Mouse (Mus musculus): ENCODE results near the gene Mef2a.
A peak's percentile ranks its signal among the peaks of the same experiment; 100 is the strongest.

The Mef2a gene

DNA sequence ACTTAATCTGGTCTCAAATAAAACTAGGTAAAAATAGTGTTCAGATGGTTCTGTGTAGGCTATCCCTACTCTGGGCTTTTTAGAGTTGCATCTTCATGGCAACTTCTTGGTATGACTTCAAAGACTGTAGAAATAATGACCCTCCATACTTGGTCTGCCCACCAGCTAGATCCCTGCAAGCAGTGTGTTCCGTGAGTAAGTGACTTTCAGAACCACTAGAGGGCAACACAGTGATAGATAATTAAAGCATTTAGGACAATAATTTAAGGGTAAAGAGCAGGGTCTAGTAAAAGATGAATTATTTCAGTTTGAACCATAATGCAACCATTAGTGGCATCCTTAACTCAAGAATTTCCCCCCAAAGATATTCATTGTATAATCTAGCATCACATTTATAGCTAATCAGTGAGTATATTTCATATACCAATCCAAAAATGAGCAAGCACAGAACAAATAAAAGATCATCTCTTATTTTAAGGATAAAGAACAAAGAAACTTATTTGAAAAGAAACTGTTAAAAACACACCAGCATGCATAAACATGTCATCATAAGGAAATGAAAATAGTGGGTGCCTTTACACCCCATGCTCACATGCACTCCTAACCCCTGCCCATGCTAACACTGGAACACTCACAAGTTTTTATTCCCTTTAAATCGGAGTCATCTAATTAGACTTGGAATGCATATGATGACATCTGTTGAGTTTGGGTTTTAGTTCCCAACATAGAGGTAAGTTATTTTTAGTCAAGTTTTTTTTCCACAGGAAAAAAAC, 129.4 kb downstream of the Mef2a start:
- DNase-seq = peak; percentile 78

DNA sequence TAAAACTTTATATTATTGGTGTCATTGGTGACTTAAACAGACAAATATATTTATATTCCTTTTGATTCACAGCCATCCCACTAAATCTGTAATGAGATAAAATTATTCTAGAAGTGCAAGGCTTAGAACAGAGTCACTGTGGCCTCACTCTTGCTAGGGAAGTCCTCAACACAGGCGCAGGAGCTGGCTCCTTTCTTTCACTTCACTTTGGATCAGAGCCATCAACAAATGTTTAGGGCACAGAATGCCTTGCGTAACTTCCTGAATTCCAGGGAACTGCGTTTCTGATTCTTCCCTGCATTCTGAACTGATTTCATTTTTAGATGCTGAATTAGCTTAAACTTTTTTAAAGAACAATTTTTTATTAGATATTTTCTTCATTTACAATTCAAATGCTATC, 130.7 kb downstream of the Mef2a start:
- DNase-seq = no peak

GRCm38 (mm10) chr7:67237752-67238151, 134.9 kb downstream of the Mef2a start:
- no peak for DNase-seq

DNA sequence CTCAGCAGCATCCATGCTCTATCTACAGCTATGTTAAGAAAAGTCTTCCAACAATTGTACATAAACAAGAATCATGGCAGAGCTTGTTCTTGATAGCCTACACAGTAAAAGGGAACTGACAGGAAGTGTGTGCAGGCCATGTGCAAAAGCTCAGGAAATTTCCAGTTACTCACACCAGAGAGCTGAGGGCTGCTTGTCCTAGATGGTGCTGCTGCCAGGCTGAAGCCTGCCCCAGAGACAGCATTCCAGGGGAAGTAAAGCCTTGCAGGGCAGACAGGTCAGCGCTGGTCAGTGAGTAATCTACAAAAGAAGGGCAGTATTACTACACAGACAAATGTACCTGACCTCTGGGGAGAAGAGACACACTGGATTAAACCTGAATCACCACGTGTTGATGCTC, 136.3 kb downstream of the Mef2a start:
- no peak for DNase-seq

DNA sequence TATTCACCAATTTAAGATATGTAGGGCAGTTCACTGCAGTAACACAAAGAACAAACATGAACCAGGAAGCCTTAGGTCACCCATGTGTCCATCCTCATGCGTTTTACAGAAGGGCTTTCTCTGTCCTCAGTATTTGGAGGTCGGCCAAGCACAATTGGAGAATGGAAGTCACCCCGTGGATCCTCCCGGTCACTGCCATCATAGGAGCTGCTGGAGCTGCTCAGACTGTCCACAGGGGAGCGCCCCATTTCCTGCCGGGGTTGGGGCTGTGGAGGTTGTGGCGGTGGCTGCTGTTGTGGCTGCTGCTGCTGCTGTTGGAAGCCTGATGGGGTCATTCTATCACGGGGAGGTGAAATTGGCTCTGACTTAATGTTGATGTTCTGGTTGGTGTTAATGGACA, 137.9 kb downstream of the Mef2a start:
- DNase-seq = peak; percentile 48

DNA sequence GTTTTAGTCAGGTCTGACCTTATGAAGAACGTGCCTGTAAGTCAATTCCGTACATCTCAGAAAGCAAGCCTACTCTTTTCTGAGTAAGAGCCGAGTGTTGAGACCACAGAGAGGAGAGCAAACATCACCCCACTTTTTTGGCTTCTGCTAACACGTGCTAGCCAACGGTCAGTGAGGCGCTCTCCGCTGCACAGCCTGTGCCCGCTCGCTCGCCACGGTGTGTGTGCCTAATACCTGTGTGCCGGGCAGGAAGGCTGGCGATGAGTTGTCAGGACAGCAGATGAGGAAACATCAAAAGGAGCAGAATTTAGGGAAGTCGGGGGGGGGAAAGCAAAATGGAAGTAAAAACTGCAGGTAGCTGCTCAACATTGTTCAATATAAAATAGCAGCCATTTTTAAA, 140.2 kb downstream of the Mef2a start:
- DNase-seq = no peak

DNA sequence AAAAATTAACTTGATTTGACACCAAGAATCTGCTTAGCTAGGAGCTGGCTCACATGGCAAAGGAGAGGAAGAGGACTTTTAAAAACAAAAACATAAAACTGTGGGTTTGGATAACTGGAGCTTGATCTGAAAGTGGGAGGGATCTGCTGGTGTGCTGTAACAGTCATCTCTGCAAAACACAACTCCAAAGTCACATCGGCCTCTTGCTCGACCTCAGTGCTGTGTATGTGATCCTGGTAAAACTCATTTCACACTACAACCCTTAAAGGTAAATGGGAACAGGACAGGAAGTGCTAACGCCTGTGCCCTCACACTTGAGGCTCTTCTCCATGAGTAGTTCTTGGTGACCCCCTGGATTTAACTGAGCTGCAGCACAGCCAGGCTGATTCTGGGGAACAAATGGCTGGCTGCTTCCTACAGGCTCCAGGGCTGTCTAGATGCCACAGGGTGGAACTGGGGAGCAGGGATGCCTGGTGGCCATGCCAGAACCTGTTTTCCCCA, 142.0 kb downstream of the Mef2a start:
- DNase-seq = no peak

GRCm38 (mm10) chr7:67230221-67230620, 142.4 kb downstream of the Mef2a start:
- no peak for DNase-seq

DNA sequence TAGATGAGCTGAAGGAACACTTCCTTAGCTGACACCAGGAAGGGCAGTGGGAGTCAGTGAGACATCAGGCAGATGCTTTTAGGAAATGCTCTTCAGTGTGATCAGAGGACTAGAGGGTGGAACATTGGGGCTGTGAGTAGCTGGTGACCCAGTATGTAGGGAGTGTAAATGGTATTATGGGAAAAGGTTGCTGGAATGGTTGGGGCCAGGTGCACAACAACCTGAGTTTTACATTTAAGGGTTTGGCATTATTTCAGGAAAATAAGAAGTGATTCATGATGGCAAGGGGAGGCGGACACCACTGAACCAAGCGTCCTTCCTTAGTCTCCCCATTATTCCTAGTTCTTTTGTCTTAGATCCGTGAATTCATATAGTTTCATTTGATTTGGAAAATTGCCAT, 143.0 kb downstream of the Mef2a start:
- DNase-seq = no peak

GRCm38 (mm10) chr7:67228891-67229602, 143.6 kb downstream of the Mef2a start:
- peak; percentile 53 for DNase-seq

DNA sequence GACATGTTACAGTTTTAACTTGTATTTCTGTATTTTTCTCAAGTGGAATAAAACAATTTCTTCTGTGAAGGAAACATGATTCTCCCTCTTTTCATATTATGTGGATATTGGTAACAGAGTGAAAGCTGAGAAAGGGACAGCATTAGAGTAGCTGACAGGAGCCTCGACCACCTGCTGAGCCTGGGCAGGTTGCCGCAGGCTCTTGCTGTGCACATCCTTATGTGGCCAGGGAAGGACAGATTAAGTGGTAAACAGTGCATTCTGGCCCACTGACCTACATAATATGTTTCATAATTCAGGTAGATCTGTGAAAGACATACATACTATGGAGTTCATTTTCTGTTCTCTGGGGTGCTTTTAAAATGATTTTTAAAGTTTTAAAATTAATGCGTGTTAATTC, 144.3 kb downstream of the Mef2a start:
- peak; percentile 92 for DNase-seq

- DNase-seq = no peak
Measured at GRCm38 (mm10) chr7:67227538-67227937, 145.1 kb downstream of the Mef2a start.

DNA sequence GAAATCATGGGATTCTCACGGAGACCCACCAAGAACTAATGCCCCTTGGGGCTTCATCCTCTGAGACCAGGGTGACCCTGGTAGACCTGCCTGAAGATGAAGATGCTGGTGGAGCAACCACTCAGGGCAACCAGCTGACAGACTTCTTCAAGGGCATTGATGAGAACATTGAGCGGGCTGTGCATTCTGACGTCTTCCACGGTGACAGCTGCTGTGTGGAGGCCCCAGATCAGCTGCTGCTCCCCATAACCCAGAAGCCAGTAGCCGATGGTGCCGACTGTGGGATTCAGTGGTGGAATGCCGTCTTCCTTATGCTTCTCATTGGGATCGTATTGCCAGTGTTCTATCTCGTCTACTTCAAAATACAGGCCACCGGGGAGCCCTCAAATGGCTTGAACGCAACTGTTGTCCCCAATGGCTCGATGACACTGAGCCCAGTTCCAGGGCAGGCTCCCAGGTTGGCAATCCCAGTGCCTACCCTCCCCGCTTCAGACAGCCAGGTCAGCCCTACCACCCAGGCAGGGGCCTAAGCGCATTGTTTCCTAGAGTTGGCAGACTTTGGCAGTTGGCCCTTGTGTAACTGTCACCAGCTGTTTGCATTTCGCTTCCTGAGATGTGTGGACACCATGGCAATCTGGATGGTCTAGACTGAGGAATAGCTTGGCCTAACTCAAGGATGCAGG, 146.6 kb downstream of the Mef2a start:
- no peak for DNase-seq

DNA sequence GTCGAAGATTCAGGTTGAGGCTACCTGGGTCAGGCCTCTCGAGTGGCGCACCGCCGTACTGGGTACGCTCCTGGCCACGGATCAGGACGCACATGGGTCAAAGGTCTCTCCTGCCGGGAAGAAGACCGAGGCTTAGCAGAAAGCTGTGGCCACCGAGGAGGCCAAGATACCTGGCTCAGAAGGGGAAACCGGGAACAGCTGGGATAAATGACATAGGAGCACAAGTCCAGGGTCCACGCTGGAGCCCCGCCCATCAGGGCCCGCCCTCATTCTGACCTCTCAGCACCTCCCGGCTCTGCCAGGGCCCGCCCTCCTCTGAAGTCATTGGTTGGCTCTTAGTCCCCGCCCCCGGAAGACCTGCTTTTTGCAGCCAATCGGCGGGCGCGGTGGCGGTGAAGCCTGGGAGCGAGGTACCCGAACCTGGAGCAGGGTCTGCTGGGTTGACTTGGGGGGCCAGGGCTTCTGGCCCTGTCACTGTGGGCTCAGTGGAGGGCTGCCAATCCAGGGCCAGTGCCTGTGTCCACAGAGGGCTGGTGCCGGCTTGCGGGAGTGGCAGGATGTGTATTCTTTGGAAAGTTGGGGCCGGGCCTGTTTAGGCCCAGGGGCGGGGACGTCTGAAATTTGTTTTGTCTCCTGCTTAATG, 150.3 kb downstream of the Mef2a start, which contains the start of gene Lysmd4:
Gene Lysmd4 (plus strand): TSS at position 325 of the 643 bp plus-strand sequence.
- peak; percentile 97 for DNase-seq

DNA sequence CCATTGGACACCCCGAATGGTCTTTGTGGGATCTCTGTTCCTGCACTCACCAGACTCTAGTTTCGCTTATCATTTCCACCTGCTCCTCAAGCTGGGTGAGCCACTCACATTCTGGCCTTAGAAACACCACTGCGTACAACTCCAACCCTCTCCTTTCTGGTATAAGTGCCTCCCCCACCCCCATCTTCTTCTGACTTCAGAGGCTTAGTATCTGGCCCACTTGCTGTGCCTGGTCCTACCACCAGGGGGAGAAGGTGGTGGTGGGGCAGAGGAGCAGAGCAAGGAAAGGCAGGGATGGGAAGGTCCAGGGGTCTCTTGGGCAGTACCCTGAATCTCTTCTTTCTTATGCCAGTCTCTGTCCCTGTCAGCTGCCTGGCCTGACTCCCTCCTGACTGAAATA, 155.6 kb downstream of the Mef2a start:
- no peak for DNase-seq

- DNase-seq = no peak
Measured at GRCm38 (mm10) chr7:67216351-67216750, 156.3 kb downstream of the Mef2a start.

- no peak for DNase-seq
Measured at GRCm38 (mm10) chr7:67213589-67213988, 159.1 kb downstream of the Mef2a start.

DNA sequence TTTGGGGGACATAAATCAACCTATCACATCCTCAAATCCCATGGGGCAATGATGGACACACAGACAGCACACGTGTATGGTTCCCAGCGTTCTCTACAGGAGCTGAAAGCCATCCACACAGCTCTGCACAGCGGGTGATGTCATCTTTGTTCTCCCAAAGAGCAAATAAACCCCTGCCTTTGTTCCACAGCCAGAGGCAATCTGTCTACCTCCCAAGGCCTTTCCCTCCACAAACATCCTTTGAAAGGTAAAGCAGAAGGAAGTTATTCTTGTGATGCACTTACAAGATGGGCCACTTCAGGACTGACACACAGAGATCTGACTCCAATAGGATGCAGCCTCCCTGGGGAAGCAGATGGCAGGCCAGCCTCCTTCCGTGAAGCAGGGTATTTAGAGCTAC, 160.7 kb downstream of the Mef2a start:
- no peak for DNase-seq

DNA sequence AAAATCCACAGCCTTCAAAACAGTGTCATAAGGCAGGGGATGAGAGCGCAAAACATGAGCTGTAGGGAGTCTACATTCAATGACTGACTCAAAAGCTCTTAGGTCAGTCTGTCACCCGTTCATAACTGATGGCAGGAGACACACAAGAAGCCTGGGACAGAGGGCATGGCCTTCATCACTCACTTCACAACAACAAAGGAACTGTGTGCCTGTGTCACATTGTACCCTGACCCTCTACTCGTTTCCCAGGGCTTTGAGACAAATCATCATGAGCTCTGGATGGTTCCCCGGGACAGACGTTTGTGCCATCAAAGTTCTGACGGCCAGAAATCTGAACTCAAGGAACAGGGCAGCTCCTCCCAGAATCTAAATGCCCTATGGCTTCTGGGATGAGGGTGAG, 161.3 kb downstream of the Mef2a start:
- DNase-seq = no peak

- no peak for DNase-seq
Measured at GRCm38 (mm10) chr7:67210004-67210833, 162.4 kb downstream of the Mef2a start.

GRCm38 (mm10) chr7:67208317-67208716, 164.3 kb downstream of the Mef2a start:
- DNase-seq = no peak

DNA sequence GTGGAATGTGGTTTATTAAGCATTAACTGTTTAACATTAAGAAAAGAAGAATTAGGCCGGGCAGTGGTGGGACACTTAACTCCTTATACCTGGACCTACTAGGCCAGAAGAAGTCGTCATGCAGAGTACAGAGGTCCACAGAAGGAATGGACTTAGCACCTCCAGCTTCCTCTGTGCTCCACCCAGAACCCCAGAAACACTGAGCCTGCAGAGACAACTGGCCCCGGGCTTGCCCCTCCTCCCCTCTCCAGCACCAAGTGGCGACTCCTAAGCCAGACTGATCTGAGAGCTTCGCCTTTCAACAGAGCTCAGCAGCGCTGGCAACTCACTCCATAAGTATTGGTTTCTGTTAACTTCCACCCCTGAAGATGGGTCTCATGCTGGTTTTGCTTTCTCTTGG, 165.0 kb downstream of the Mef2a start:
- DNase-seq = no peak
